ENCODE assay signal across 26 mouse cellular contexts in the genomic region with DNA sequence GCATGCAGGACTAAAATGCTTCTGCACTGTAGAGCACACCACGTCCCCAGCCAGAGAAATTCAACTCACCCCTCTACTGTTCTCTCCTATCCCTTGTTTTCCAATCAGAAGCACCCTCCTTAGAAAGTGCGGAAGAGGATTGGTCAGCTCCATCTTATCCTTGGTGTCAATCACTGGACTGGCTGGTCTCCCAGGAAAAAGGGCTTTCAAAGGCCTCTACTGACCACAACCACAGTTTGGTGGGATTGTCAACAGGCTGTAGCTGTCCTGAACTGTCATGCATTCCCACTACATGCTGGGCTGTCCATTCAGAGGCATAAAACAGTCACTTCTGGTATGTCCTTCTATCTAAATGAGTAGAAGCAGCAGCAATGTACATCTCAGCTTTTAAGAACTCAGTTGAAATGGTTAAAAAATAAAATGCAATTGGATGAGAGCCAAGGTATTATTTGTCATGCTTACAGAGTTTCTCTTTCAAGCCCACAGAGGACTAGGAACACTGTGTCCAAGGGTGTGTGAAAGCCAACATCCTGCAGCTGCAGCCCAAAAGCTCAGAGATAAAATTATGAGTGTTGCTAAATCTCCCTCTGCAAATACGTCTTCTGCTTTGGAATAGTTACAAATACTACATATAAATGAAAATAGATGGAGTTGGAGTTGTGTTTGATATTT.
DNase-seq lines count a peak whose midpoint lies in the region; ATAC-seq and TF ChIP-seq lines count a peak whose summit lies in the region.
"Had no signal": no experiment of that assay in that cellular context is flagged by ENCODE, and none has a peak within 500 bp of the region (broad histone marks: within the 10 kb centered on the region; RNA-seq: fewer than 3 reads in every experiment).

No protein-coding gene starts in this region.

- no peaks in the 10 kb centered on the region for H3K36me3 ChIP-seq in kidney, embryonic 16.5 days (ENCODE audit: insufficient read depth, low read length)
- no peaks in the 10 kb centered on the region for H3K36me3 ChIP-seq in kidney, embryonic 15.5 days
- no peaks in the 10 kb centered on the region for H3K36me3 ChIP-seq in lung, postnatal 0 days (ENCODE audit: insufficient read depth, low read length)
- H3K36me3 ChIP-seq: embryonic facial prominence, embryonic 15.5 days; neural tube, embryonic 13.5 days had no signal

- no peak for TF ChIP-seq CTCF in gastrocnemius, adult 2 months (IDR thresholded peaks at IDR 0.05)
- TF ChIP-seq CTCF in lung, postnatal 0 days (IDR thresholded peaks at IDR 0.05): no peak

- H3K9me3 ChIP-seq in kidney, embryonic 16.5 days (ENCODE audit: low read length): peaks cover 11% of the 10 kb centered on the region; the same call in 1 of the 2 replicates
- 0 out of 2 replicates have a peak, but pooled peaks cover 6% of the 10 kb centered on the region for H3K9me3 ChIP-seq in kidney, embryonic 15.5 days (replicated peaks)
- no peaks in the 10 kb centered on the region for H3K9me3 ChIP-seq in lung, postnatal 0 days (ENCODE audit: low read length)
- H3K9me3 ChIP-seq: embryonic facial prominence, embryonic 15.5 days had no signal

- WGBS in kidney, embryonic 16.5 days: 78% methylated on average over 3 of the region's 3 CpGs
- 87% methylated on average over 3 of the region's 3 CpGs for WGBS in kidney, embryonic 15.5 days
- 63% methylated on average over 3 of the region's 3 CpGs for WGBS in lung, postnatal 0 days

- H3K27me3 ChIP-seq in kidney, embryonic 16.5 days (ENCODE audit: insufficient read depth, low read length): no peaks in the 10 kb centered on the region
- no peaks in the 10 kb centered on the region for H3K27me3 ChIP-seq in kidney, embryonic 15.5 days
- H3K27me3 ChIP-seq in lung, postnatal 0 days (replicated peaks; ENCODE audit: insufficient read depth, low read length): no peaks in the 10 kb centered on the region
- H3K27me3 ChIP-seq: embryonic facial prominence, embryonic 15.5 days; megakaryocyte, embryonic 14.5 days; neural tube, embryonic 13.5 days had no signal

- DNase-seq in gastrocnemius, adult 2 months: peak; percentile 36
- DNase-seq in gastrocnemius, postnatal 25 days: no peak
- DNase-seq in lung, postnatal 0 days (ENCODE audit: low spot score): peak; percentile 80
- DNase-seq in lung, postnatal 25 days (ENCODE audit: low spot score): no peak
- DNase-seq in testis, postnatal 14 days (ENCODE audit: low spot score): peak; percentile 39
- DNase-seq in thymus, adult 18-20 months: no peak
- DNase-seq: adrenal gland, postnatal 14 days; cerebellum, adult 11 months; cerebellum, postnatal 10 days; gastrocnemius, postnatal 36 days; kidney, postnatal 10 days; left cerebral cortex, postnatal 4 days; lung, adult 18-20 months; midbrain, embryonic 14.5 days; right cerebral cortex, adult 18-20 months; thymus, postnatal 4 days had no signal

- TF ChIP-seq EP300 in lung, postnatal 0 days (IDR thresholded peaks at IDR 0.05): peak; percentile 75

- H3K4me2 ChIP-seq in kidney, embryonic 16.5 days (replicated peaks; ENCODE audit: low read depth, low read length): no peak overlapping the region
- no peak overlapping the region for H3K4me2 ChIP-seq in kidney, embryonic 15.5 days
- no peak overlapping the region for H3K4me2 ChIP-seq in lung, postnatal 0 days (replicated peaks; ENCODE audit: low read depth, low read length)
- H3K4me2 ChIP-seq: embryonic facial prominence, embryonic 15.5 days; liver, embryonic 11.5 days; neural tube, embryonic 13.5 days had no signal

- intact Hi-C loops in gastrocnemius, adult 2 months (cut with DNase I): no loop called here

- peak; percentile 54 for ATAC-seq in kidney, embryonic 16.5 days (ENCODE audit: low FRiP score, low TSS enrichment)
- no peak for ATAC-seq in kidney, embryonic 15.5 days (replicated peaks; ENCODE audit: low FRiP score)
- peak; percentile 86 for ATAC-seq in lung, postnatal 0 days
- ATAC-seq: activated CD4-positive, CD25-positive, alpha-beta regulatory T cell, adult 4 months; CD4-positive, CD25-positive, alpha-beta regulatory T cell, adult 4 months; hindbrain, embryonic 16.5 days; intestine, embryonic 16.5 days had no signal

- H3K4me3 ChIP-seq in gastrocnemius, adult 2 months: no peak overlapping the region
- no peak overlapping the region for H3K4me3 ChIP-seq in kidney, embryonic 16.5 days (ENCODE audit: low read length)
- no peak overlapping the region for H3K4me3 ChIP-seq in kidney, embryonic 15.5 days (replicated peaks)
- H3K4me3 ChIP-seq in lung, postnatal 0 days (ENCODE audit: low read depth, low read length): no peak overlapping the region
- H3K4me3 ChIP-seq: embryonic facial prominence, embryonic 15.5 days; megakaryocyte, embryonic 14.5 days; neural tube, embryonic 13.5 days had no signal

- no peak overlapping the region for H3K9ac ChIP-seq in kidney, embryonic 16.5 days (replicated peaks; ENCODE audit: low read length)
- H3K9ac ChIP-seq in kidney, embryonic 15.5 days: no peak overlapping the region
- no peak overlapping the region for H3K9ac ChIP-seq in lung, postnatal 0 days (replicated peaks; ENCODE audit: low read depth)
- H3K9ac ChIP-seq: embryonic facial prominence, embryonic 15.5 days; neural tube, embryonic 13.5 days had no signal

- H3K27ac ChIP-seq in gastrocnemius, adult 2 months: no peak overlapping the region
- no peak overlapping the region for H3K27ac ChIP-seq in kidney, embryonic 16.5 days (ENCODE audit: low read length)
- no peak overlapping the region for H3K27ac ChIP-seq in kidney, embryonic 15.5 days
- H3K27ac ChIP-seq in lung, postnatal 0 days (ENCODE audit: low read length): no peak overlapping the region
- H3K27ac ChIP-seq: embryonic facial prominence, embryonic 15.5 days; neural tube, embryonic 13.5 days had no signal

- no peaks in the 10 kb centered on the region; the same call in 1 of the 2 replicates for H3K4me1 ChIP-seq in kidney, embryonic 16.5 days (ENCODE audit: insufficient read depth, low read length)
- no peaks in the 10 kb centered on the region for H3K4me1 ChIP-seq in kidney, embryonic 15.5 days
- no peaks in the 10 kb centered on the region for H3K4me1 ChIP-seq in lung, postnatal 0 days (ENCODE audit: insufficient read depth, low read depth, low read length)
- H3K4me1 ChIP-seq: embryonic facial prominence, embryonic 15.5 days; megakaryocyte, embryonic 14.5 days; neural tube, embryonic 13.5 days had no signal

Comparison
In these comparisons a context has a peak if more than half of its experiments do, and no peak if none do; other contexts are left out.
1. DNase-seq: peak in gastrocnemius, adult 2 months (single experiment), lung, postnatal 0 days (single experiment) and testis, postnatal 14 days (single experiment); none in gastrocnemius, postnatal 25 days (single experiment), lung, postnatal 25 days (single experiment) and thymus, adult 18-20 months (0 of 2).